In genomic region chr8:107435962-107436831, GRCm38 (mm10) we compare ENCODE assay signal across 7 mouse cellular contexts. TPM values are rescaled to one million over a fixed set of nuclear protein-coding genes. Genes with fewer than 3 reads are reported as not detected.
DNase-seq lines count a peak whose midpoint lies in the region; ATAC-seq and TF ChIP-seq lines count a peak whose summit lies in the region.

Gene Wwp2, plus strand, starts transcription at chr8:107436365.

- WGBS in embryonic facial prominence, embryonic 13.5 days = under 1% methylated on average over 72 of the region's 81 CpGs
- WGBS in heart, adult 2 months = 2% methylated on average over 63 of the region's 81 CpGs
- WGBS in kidney, adult 2 months = under 1% methylated on average over 75 of the region's 81 CpGs
- 1% methylated on average over 71 of the region's 81 CpGs for WGBS in limb, embryonic 11.5 days
- WGBS in midbrain, embryonic 13.5 days = 1% methylated on average over 41 of the region's 81 CpGs

- peak; percentile 79 for ATAC-seq in embryonic facial prominence, embryonic 13.5 days (ENCODE audit: insufficient number of reproducible peaks, insufficient read depth, low FRiP score, low TSS enrichment, low read depth)
- ATAC-seq in limb, embryonic 11.5 days (ENCODE audit: insufficient number of reproducible peaks, low FRiP score, low TSS enrichment, low read depth) = peak; percentile 89
- ATAC-seq in midbrain, embryonic 13.5 days = peak; percentile 92

- 0 out of 2 replicates have a peak, but pooled peaks cover 3% of the 10 kb centered on the region for H3K36me3 ChIP-seq in embryonic facial prominence, embryonic 13.5 days
- no peaks in the 10 kb centered on the region for H3K36me3 ChIP-seq in heart, adult 2 months (ENCODE audit: control insufficient read depth, insufficient read depth, low read length)
- no peaks in the 10 kb centered on the region for H3K36me3 ChIP-seq in kidney, adult 2 months (ENCODE audit: control insufficient read depth, insufficient read depth, low read length)
- no peaks in the 10 kb centered on the region for H3K36me3 ChIP-seq in limb, embryonic 11.5 days (ENCODE audit: control insufficient read depth, insufficient read depth, low read length)
- no peaks in the 10 kb centered on the region for H3K36me3 ChIP-seq in midbrain, embryonic 13.5 days

- peaks cover 9% of the 10 kb centered on the region for H3K4me1 ChIP-seq in embryonic facial prominence, embryonic 13.5 days
- H3K4me1 ChIP-seq in heart, adult 2 months (ENCODE audit: control insufficient read depth, insufficient read depth, low read length) = peaks cover 5% of the 10 kb centered on the region
- H3K4me1 ChIP-seq in kidney, adult 2 months (ENCODE audit: control insufficient read depth, insufficient read depth, low read length) = peaks cover 13% of the 10 kb centered on the region; the same call in 1 of the 2 replicates
- no peaks in the 10 kb centered on the region for H3K4me1 ChIP-seq in limb, embryonic 11.5 days (ENCODE audit: control insufficient read depth, insufficient read depth, low read length)
- peaks cover 19% of the 10 kb centered on the region for H3K4me1 ChIP-seq in midbrain, embryonic 13.5 days (replicated peaks)

- intact Hi-C loops in heart, adult 2 months (cut with DNase I) = no loop called here

- H3K9ac ChIP-seq in embryonic facial prominence, embryonic 13.5 days = peak within 1 kb of the TSS; percentile 91
- H3K9ac ChIP-seq in heart, adult 2 months (ENCODE audit: low read depth, low read length) = peak within 1 kb of the TSS; percentile 98
- peak within 1 kb of the TSS; percentile 78 for H3K9ac ChIP-seq in limb, embryonic 11.5 days (ENCODE audit: low read length)
- peak within 1 kb of the TSS; percentile 87 for H3K9ac ChIP-seq in midbrain, embryonic 13.5 days (replicated peaks)

- no peaks in the 10 kb centered on the region for H3K9me3 ChIP-seq in embryonic facial prominence, embryonic 13.5 days
- no peaks in the 10 kb centered on the region for H3K9me3 ChIP-seq in limb, embryonic 11.5 days (ENCODE audit: control insufficient read depth, low read length)
- H3K9me3 ChIP-seq in midbrain, embryonic 13.5 days = no peaks in the 10 kb centered on the region

- TF ChIP-seq EP300 in heart, adult 2 months (IDR thresholded peaks at IDR 0.05; ENCODE audit: insufficient read depth, low read depth, low read length) = 0 out of 2 replicates have a peak, but pooled peaks have one; percentile 9

- H3K4me3 ChIP-seq in embryonic facial prominence, embryonic 13.5 days = peak within 1 kb of the TSS; percentile 78
- H3K4me3 ChIP-seq in heart, adult 2 months = peak within 1 kb of the TSS; percentile 88
- H3K4me3 ChIP-seq in kidney, adult 2 months (ENCODE audit: insufficient read depth, low read depth, low read length) = peak within 1 kb of the TSS; percentile 94
- peak within 1 kb of the TSS; percentile 70 for H3K4me3 ChIP-seq in limb, embryonic 11.5 days (ENCODE audit: low read depth, low read length)
- H3K4me3 ChIP-seq in midbrain, embryonic 13.5 days (replicated peaks) = peak within 1 kb of the TSS; percentile 82

- H3K4me2 ChIP-seq in embryonic facial prominence, embryonic 13.5 days = peak within 1 kb of the TSS; percentile 75
- H3K4me2 ChIP-seq in limb, embryonic 11.5 days (ENCODE audit: low read depth, severe bottlenecking) = peak within 1 kb of the TSS; percentile 76
- H3K4me2 ChIP-seq in midbrain, embryonic 13.5 days (replicated peaks) = peak within 1 kb of the TSS; percentile 74

- H3K27me3 ChIP-seq in embryonic facial prominence, embryonic 13.5 days = no peaks in the 10 kb centered on the region
- H3K27me3 ChIP-seq in heart, adult 2 months (ENCODE audit: control insufficient read depth, insufficient read depth, low read length) = no peaks in the 10 kb centered on the region
- H3K27me3 ChIP-seq in kidney, adult 2 months (replicated peaks; ENCODE audit: control insufficient read depth, insufficient read depth, low read length) = no peaks in the 10 kb centered on the region
- no peaks in the 10 kb centered on the region for H3K27me3 ChIP-seq in limb, embryonic 11.5 days (ENCODE audit: control insufficient read depth, insufficient read depth, low read length)
- no peaks in the 10 kb centered on the region for H3K27me3 ChIP-seq in midbrain, embryonic 13.5 days

- peak within 1 kb of the TSS; percentile 88 for H3K27ac ChIP-seq in embryonic facial prominence, embryonic 13.5 days
- H3K27ac ChIP-seq in heart, adult 2 months = peak within 1 kb of the TSS; percentile 91
- peak within 1 kb of the TSS; percentile 91 for H3K27ac ChIP-seq in kidney, adult 2 months (ENCODE audit: insufficient read depth, low read depth, low read length)
- peak within 1 kb of the TSS; percentile 86 for H3K27ac ChIP-seq in limb, embryonic 11.5 days (replicated peaks; ENCODE audit: low read depth, low read length)
- peak within 1 kb of the TSS; percentile 79 for H3K27ac ChIP-seq in midbrain, embryonic 13.5 days

- H3K79me2 ChIP-seq in heart, adult 2 months (replicated peaks; ENCODE audit: control insufficient read depth, insufficient read depth, low read length) = no peaks in the 10 kb centered on the region; the same call in 1 of the 2 replicates

- peak; percentile 87 for DNase-seq in adrenal gland, postnatal 14 days
- DNase-seq in heart, adult 2 months = peak; percentile 88
- DNase-seq in kidney, adult 2 months = peak; percentile 86
- peak; percentile 88 for DNase-seq in limb, embryonic 11.5 days (ENCODE audit: low spot score)
- peak; percentile 79 for DNase-seq in spleen, adult 12 weeks (ENCODE audit: low spot score)

- TF ChIP-seq CTCF in heart, adult 2 months (IDR thresholded peaks at IDR 0.05) = peak; percentile 18
- no peak for TF ChIP-seq CTCF in kidney, adult 2 months (conservative IDR thresholded peaks at IDR 0.05; ENCODE audit: insufficient read depth, insufficient read length, low read depth, low read length)

- TF ChIP-seq POLR2A in heart, adult 2 months (IDR thresholded peaks at IDR 0.05; ENCODE audit: insufficient read depth, low read depth, low read length) = peak; percentile 55
- no peak for TF ChIP-seq POLR2A in kidney, adult 2 months (IDR thresholded peaks at IDR 0.05; ENCODE audit: low read depth, low read length)

RNA-seq across cellular contexts. Expression of gene Wwp2, which starts in this region (rescaled TPM):
- 27.7 and 38.3 TPM in 2 replicates for total RNA-seq in adrenal gland, postnatal 14 days (2021)
- polyA plus RNA-seq in embryonic facial prominence, embryonic 13.5 days (2015; fragmentation: Nextera tagmentation; extraction: Ambion mirVana) = 158 and 211 TPM in 2 replicates
- 10 to 100 TPM; 20.5 to 31.5 TPM for total RNA-seq in heart, adult 2 months (2021)
- polyA plus RNA-seq in heart, adult 2 months (2012; rRNA removed) = 18.7 and 21.8 TPM in 2 replicates
- 44.0 and 46.3 TPM in 2 replicates for polyA plus RNA-seq in kidney, adult 2 months (2012; rRNA removed)
- polyA plus RNA-seq in limb, embryonic 11.5 days (2014; fragmentation: Nextera tagmentation; extraction: Ambion mirVana) = 165 and 176 TPM in 2 replicates
- polyA plus RNA-seq in midbrain, embryonic 13.5 days (2015; fragmentation: Nextera tagmentation; extraction: Ambion mirVana) = 48.9 and 50.0 TPM in 2 replicates

Comparison
In these comparisons a context has a peak if more than half of its experiments do, and no peak if none do; other contexts are left out.
1. Peak in every context shown above with its lines: DNase-seq, ATAC-seq, H3K4me3 ChIP-seq and H3K27ac ChIP-seq.